Mouse (Mus musculus): ENCODE measurements around the gene Hist1h2bh.
"Not testable (repeated sequence)": the region's sequence is repeated elsewhere in the genome, so short reads cannot be mapped to it uniquely, and the experiment has no call there.

Gene Hist1h2bh

GRCm38 (mm10) chr13:23573898-23574524, 30.8 kb upstream of the Hist1h2bh start, which contains the start of the genes Hist1h2bf and Hist1h2ad:
Hist1h2bf (minus strand) TSS chr13:23574196.
Hist1h2ad (plus strand) TSS chr13:23574381.
- peak; percentile 94 for DNase-seq (ENCODE audit: extremely low spot score)

- DNase-seq (ENCODE audit: extremely low spot score): peak; percentile 50
These were observed 30.1 kb upstream of the Hist1h2bh start for GRCm38 (mm10) chr13:23573034-23573897.

- DNase-seq (ENCODE audit: extremely low spot score): peak; percentile 65
These were observed 29.2 kb upstream of the Hist1h2bh start for GRCm38 (mm10) chr13:23572218-23573033.

GRCm38 (mm10) chr13:23571504-23572217, 28.5 kb upstream of the Hist1h2bh start:
- DNase-seq (ENCODE audit: extremely low spot score): peak; percentile 75

GRCm38 (mm10) chr13:23571022-23571503, 27.9 kb upstream of the Hist1h2bh start, which contains the start of the genes Hist1h2ae and Hist1h2bg:
Hist1h2ae (minus strand) TSS chr13:23571220.
Hist1h2bg (plus strand) TSS chr13:23571396.
- DNase-seq (ENCODE audit: extremely low spot score): peak; percentile 92

GRCm38 (mm10) chr13:23570261-23571021, 27.2 kb upstream of the Hist1h2bh start:
- peak; percentile 72 for DNase-seq (ENCODE audit: extremely low spot score)

- DNase-seq (ENCODE audit: extremely low spot score): no peak
These were observed 21.3 kb upstream of the Hist1h2bh start for GRCm38 (mm10) chr13:23564482-23564881.

GRCm38 (mm10) chr13:23562699-23563462, 19.7 kb upstream of the Hist1h2bh start:
- peak; percentile 75 for DNase-seq (ENCODE audit: extremely low spot score)

- peak; percentile 98 for DNase-seq (ENCODE audit: extremely low spot score)
These were observed 18.9 kb upstream of the Hist1h2bh start, which contains the start of gene Hist1h3e for GRCm38 (mm10) chr13:23561883-23562659. Hist1h3e (minus strand) TSS chr13:23562369.

GRCm38 (mm10) chr13:23561531-23561882, 18.3 kb upstream of the Hist1h2bh start:
- not testable (repeated sequence) for DNase-seq (ENCODE audit: extremely low spot score)

- DNase-seq (ENCODE audit: extremely low spot score): not testable (repeated sequence)
These were observed 17.5 kb upstream of the Hist1h2bh start for GRCm38 (mm10) chr13:23560699-23561098.

GRCm38 (mm10) chr13:23556906-23557305, 13.7 kb upstream of the Hist1h2bh start:
- DNase-seq (ENCODE audit: extremely low spot score): no peak

GRCm38 (mm10) chr13:23555839-23556416, 12.7 kb upstream of the Hist1h2bh start:
- peak; percentile 92 for DNase-seq (ENCODE audit: extremely low spot score)

- peak; percentile 96 for DNase-seq (ENCODE audit: extremely low spot score)
These were observed 12.0 kb upstream of the Hist1h2bh start for GRCm38 (mm10) chr13:23554925-23555838.

GRCm38 (mm10) chr13:23554393-23554792, 11.2 kb upstream of the Hist1h2bh start:
- DNase-seq (ENCODE audit: extremely low spot score): no peak

- no peak for DNase-seq (ENCODE audit: extremely low spot score)
These were observed 9.8 kb upstream of the Hist1h2bh start, which contains the start of gene Hist1h1d for GRCm38 (mm10) chr13:23552962-23553361. Hist1h1d (plus strand) TSS chr13:23553262.

Data from embryo, embryonic 9.5 days (tissue).